In genomic region chr14:25814140-25814539, GRCm38 (mm10) we compare ENCODE assay signal across 30 mouse cellular contexts.
"Had no signal": no experiment of that assay in that cellular context is flagged by ENCODE, and none has a peak within 500 bp of the region (broad histone marks: within the 10 kb centered on the region; RNA-seq: fewer than 3 reads in every experiment).

No protein-coding gene starts in this region.

- H3K4me1 ChIP-seq: liver, embryonic 13.5 days; liver, embryonic 15.5 days; megakaryocyte, embryonic 14.5 days; midbrain, embryonic 12.5 days; midbrain, embryonic 15.5 days had no signal

- H3K27me3 ChIP-seq: limb, embryonic 12.5 days; limb, embryonic 13.5 days; limb, embryonic 15.5 days; liver, embryonic 13.5 days; liver, embryonic 15.5 days; lung, embryonic 15.5 days; midbrain, embryonic 13.5 days; midbrain, embryonic 15.5 days; neural tube, embryonic 12.5 days had no signal

- H3K9ac ChIP-seq: limb, embryonic 12.5 days; limb, embryonic 13.5 days; limb, embryonic 15.5 days; liver, embryonic 13.5 days; liver, embryonic 14.5 days; liver, embryonic 15.5 days; lung, embryonic 14.5 days; lung, embryonic 15.5 days; midbrain, embryonic 12.5 days; midbrain, embryonic 13.5 days; midbrain, embryonic 15.5 days; neural tube, embryonic 12.5 days had no signal

- H3K4me2 ChIP-seq: limb, embryonic 12.5 days; limb, embryonic 13.5 days; limb, embryonic 15.5 days; liver, embryonic 13.5 days; liver, embryonic 15.5 days; lung, embryonic 14.5 days; lung, embryonic 15.5 days; midbrain, embryonic 11.5 days; midbrain, embryonic 12.5 days; midbrain, embryonic 13.5 days; midbrain, embryonic 15.5 days; neural tube, embryonic 12.5 days had no signal

- DNase-seq: layer of hippocampus, postnatal 36 days; left cerebral cortex, postnatal 4 days; liver, embryonic 13.5 days; lung, adult 18-20 months; lung, adult 2 months; lung, embryonic 14.5 days; lung, postnatal 10 days; lung, postnatal 14 days; lung, postnatal 36 days; lung, postnatal 4 days; midbrain, embryonic 14.5 days had no signal

- H3K27ac ChIP-seq: left cerebral cortex, adult 2 months; limb, embryonic 10.5 days; limb, embryonic 12.5 days; limb, embryonic 13.5 days; limb, embryonic 15.5 days; liver, embryonic 13.5 days; liver, embryonic 14.5 days; liver, embryonic 15.5 days; lung, embryonic 15.5 days; macrophage; midbrain, embryonic 10.5 days; midbrain, embryonic 12.5 days; midbrain, embryonic 13.5 days; midbrain, embryonic 15.5 days; neural tube, embryonic 12.5 days had no signal

- H3K9me3 ChIP-seq: limb, embryonic 10.5 days; limb, embryonic 12.5 days; limb, embryonic 13.5 days; limb, embryonic 15.5 days; liver, embryonic 13.5 days; liver, embryonic 15.5 days; lung, embryonic 15.5 days; midbrain, embryonic 10.5 days; midbrain, embryonic 12.5 days; midbrain, embryonic 13.5 days; midbrain, embryonic 15.5 days; neural tube, embryonic 12.5 days had no signal

- H3K36me3 ChIP-seq: limb, embryonic 10.5 days; limb, embryonic 12.5 days; limb, embryonic 13.5 days; limb, embryonic 15.5 days; liver, embryonic 13.5 days; liver, embryonic 15.5 days; lung, embryonic 15.5 days; midbrain, embryonic 10.5 days; midbrain, embryonic 12.5 days; midbrain, embryonic 13.5 days; midbrain, embryonic 15.5 days; neural tube, embryonic 12.5 days had no signal

- ATAC-seq: lung, postnatal 0 days; midbrain, embryonic 13.5 days; midbrain, embryonic 15.5 days; midbrain, embryonic 16.5 days had no signal

- H3K4me3 ChIP-seq: left cerebral cortex, adult 2 months; limb, embryonic 10.5 days; limb, embryonic 12.5 days; limb, embryonic 13.5 days; limb, embryonic 15.5 days; liver, embryonic 13.5 days; liver, embryonic 15.5 days; lung, embryonic 15.5 days; megakaryocyte, embryonic 14.5 days; midbrain, embryonic 10.5 days; midbrain, embryonic 12.5 days; midbrain, embryonic 13.5 days; midbrain, embryonic 15.5 days; myocyte; neural tube, embryonic 12.5 days had no signal
